In the genomic region with DNA sequence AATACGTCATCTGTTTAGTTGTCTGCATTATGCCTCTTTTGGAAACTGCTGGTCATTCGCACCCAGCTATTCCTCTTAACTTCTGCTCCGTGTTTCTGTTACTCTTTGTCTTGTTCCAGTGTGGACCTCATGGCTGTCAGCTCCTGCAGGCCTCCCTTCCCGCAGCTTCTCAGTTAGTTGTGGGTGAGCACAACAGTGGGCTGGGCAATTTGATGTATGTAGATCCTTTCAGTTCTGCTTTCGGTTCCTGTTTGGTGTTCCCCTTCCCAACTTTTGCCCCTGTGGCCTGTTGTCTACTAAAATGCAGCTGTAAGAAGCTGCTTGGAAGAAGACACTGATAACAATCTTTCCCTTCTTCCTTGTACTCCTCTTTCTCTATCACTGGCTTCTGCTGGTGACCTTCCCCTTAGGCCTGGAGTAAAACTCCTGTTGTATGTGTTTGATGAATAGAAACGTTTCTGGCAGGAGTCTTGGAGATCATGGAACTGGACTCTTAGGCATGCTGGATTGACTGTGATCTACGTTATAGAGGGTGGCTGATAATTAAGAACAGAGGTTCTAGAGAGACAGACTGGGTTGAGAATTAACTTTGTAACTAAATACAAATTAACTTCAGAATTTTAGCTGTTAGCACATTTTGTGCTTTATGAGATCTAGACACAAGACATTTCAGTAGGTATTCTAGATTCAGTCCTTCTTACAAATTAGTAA, we compare ENCODE assay signal across 9 mouse cellular contexts. TPM values are rescaled to one million over a fixed set of nuclear protein-coding genes. Genes with fewer than 3 reads are reported as not detected.
DNase-seq lines count a peak whose midpoint lies in the region; ATAC-seq and TF ChIP-seq lines count a peak whose summit lies in the region.
"Had no signal": no experiment of that assay in that cellular context is flagged by ENCODE, and none has a peak within 500 bp of the region (broad histone marks: within the 10 kb centered on the region; RNA-seq: fewer than 3 reads in every experiment).

No protein-coding gene starts in this region.

- TF ChIP-seq RAD21 in CH12.LX (IDR thresholded peaks at IDR 0.05; ENCODE audit: low read depth, low read length) = no peak

- TF ChIP-seq CTCF in CH12.LX (conservative IDR thresholded peaks at IDR 0.05 in 1 of 2, IDR thresholded peaks at IDR 0.05 in 1 of 2; ENCODE audit: low read depth in 2 of 2, low read length in 2 of 2) = no peak

- no peaks in the 10 kb centered on the region for H3K27me3 ChIP-seq in CH12.LX (replicated peaks)
- no peaks in the 10 kb centered on the region for H3K27me3 ChIP-seq in forebrain, embryonic 14.5 days (replicated peaks; ENCODE audit: control insufficient read depth, insufficient read depth, low read length)
- no peaks in the 10 kb centered on the region for H3K27me3 ChIP-seq in intestine, embryonic 16.5 days (replicated peaks; ENCODE audit: control insufficient read depth, insufficient read depth, low read length)
- H3K27me3 ChIP-seq: embryonic facial prominence, embryonic 13.5 days had no signal

- H3K4me2 ChIP-seq in CH12.LX (ENCODE audit: insufficient read depth, low read depth, poor library complexity, severe bottlenecking) = peak overlapping the region; percentile 83
- no peak overlapping the region for H3K4me2 ChIP-seq in forebrain, embryonic 14.5 days (ENCODE audit: low read length)
- no peak overlapping the region for H3K4me2 ChIP-seq in intestine, embryonic 16.5 days (ENCODE audit: low read depth, low read length)
- H3K4me2 ChIP-seq: embryonic facial prominence, embryonic 13.5 days had no signal

- no peak for TF ChIP-seq POLR2A in CH12.LX (IDR thresholded peaks at IDR 0.05; ENCODE audit: low read depth, low read length)

- 87% methylated on average over 7 of the region's 7 CpGs for WGBS in forebrain, embryonic 14.5 days
- WGBS in intestine, embryonic 16.5 days = 74% methylated on average over 7 of the region's 7 CpGs

- H3K4me3 ChIP-seq in CH12.LX (replicated peaks in 1 of 3; ENCODE audit: low read depth in 2 of 3, low read length in 2 of 3, poor library complexity in 1 of 3) = peak overlapping the region; percentile 12 to 26 (median 23)
- H3K4me3 ChIP-seq in forebrain, embryonic 14.5 days (ENCODE audit: low read depth, low read length) = no peak overlapping the region
- H3K4me3 ChIP-seq in intestine, embryonic 16.5 days (ENCODE audit: low read length) = no peak overlapping the region
- H3K4me3 ChIP-seq: embryonic facial prominence, embryonic 13.5 days had no signal

- peaks cover 0 to 19% of the 10 kb centered on the region in 2 experiments for H3K36me3 ChIP-seq in CH12.LX (replicated peaks in 1 of 2; ENCODE audit: control insufficient read depth in 1 of 2, insufficient read depth in 1 of 2, low read length in 1 of 2)
- H3K36me3 ChIP-seq in forebrain, embryonic 14.5 days (ENCODE audit: control insufficient read depth, insufficient read depth, low read length) = no peaks in the 10 kb centered on the region
- H3K36me3 ChIP-seq in intestine, embryonic 16.5 days (ENCODE audit: control insufficient read depth, insufficient read depth, low read length) = no peaks in the 10 kb centered on the region
- H3K36me3 ChIP-seq: embryonic facial prominence, embryonic 13.5 days had no signal

- peak; percentile 99 for TF ChIP-seq EP300 in CH12.LX (IDR thresholded peaks at IDR 0.05; ENCODE audit: low read length)

- H3K9ac ChIP-seq in CH12.LX (ENCODE audit: insufficient read depth, low read depth) = peak overlapping the region; percentile 32; the same call in 1 of the 2 replicates
- H3K9ac ChIP-seq in forebrain, embryonic 14.5 days (ENCODE audit: low read length) = no peak overlapping the region
- no peak overlapping the region for H3K9ac ChIP-seq in intestine, embryonic 16.5 days (ENCODE audit: low read depth, low read length)
- H3K9ac ChIP-seq: embryonic facial prominence, embryonic 13.5 days had no signal

- H3K79me2 ChIP-seq in CH12.LX (replicated peaks; ENCODE audit: control insufficient read depth, extremely low read depth, insufficient read depth, poor library complexity, severe bottlenecking) = peaks cover 5% of the 10 kb centered on the region

- in situ Hi-C loops in CH12.LX (cut with MboI; ENCODE audit: low pct_ligation_motif_present, low pct_unique_long_range_greater_than_20kb, low sequenced_read_pairs) = loop anchor here (10.0 kb wide), 3 partner anchors 66 to 774 kb away; no protein-coding TSS in a partner anchor

- peak; percentile 6 for DNase-seq in gastrocnemius, postnatal 25 days
- no peak for DNase-seq in gastrocnemius, adult 8-10 months (ENCODE audit: low spot score in 2 of 2)
- peak; percentile 83 for DNase-seq in CH12.LX (ENCODE audit: extremely low read depth)
- DNase-seq in liver = peak; percentile 18
- peak; percentile 38 to 39 for DNase-seq in lung, postnatal 4 days
- DNase-seq in forebrain, embryonic 14.5 days (ENCODE audit: low spot score) = no peak
- no peak for DNase-seq in ovary, postnatal 10 days (ENCODE audit: low spot score)

- no peak for ATAC-seq in forebrain, embryonic 14.5 days
- ATAC-seq in intestine, embryonic 16.5 days = no peak

- H3K4me1 ChIP-seq in CH12.LX (ENCODE audit: control insufficient read depth in 1 of 2, insufficient read depth in 2 of 2) = peaks cover 6 to 42% of the 10 kb centered on the region in 2 experiments
- H3K4me1 ChIP-seq in forebrain, embryonic 14.5 days (ENCODE audit: control insufficient read depth, insufficient read depth, low read length) = peaks cover 9% of the 10 kb centered on the region; the same call in 1 of the 2 replicates
- H3K4me1 ChIP-seq in intestine, embryonic 16.5 days (ENCODE audit: control insufficient read depth, insufficient read depth, low read length) = peaks cover 5% of the 10 kb centered on the region

- no peaks in the 10 kb centered on the region for H3K9me3 ChIP-seq in CH12.LX (replicated peaks; ENCODE audit: low read length)
- no peaks in the 10 kb centered on the region for H3K9me3 ChIP-seq in forebrain, embryonic 14.5 days (replicated peaks; ENCODE audit: control insufficient read depth, low read length)
- H3K9me3 ChIP-seq in intestine, embryonic 16.5 days (ENCODE audit: control insufficient read depth, low read length) = no peaks in the 10 kb centered on the region
- H3K9me3 ChIP-seq: embryonic facial prominence, embryonic 13.5 days had no signal

- peak overlapping the region; percentile 62 for H3K27ac ChIP-seq in CH12.LX (ENCODE audit: insufficient read depth, low read depth)
- H3K27ac ChIP-seq in forebrain, embryonic 14.5 days (ENCODE audit: low read depth, low read length) = no peak overlapping the region
- no peak overlapping the region for H3K27ac ChIP-seq in intestine, embryonic 16.5 days (ENCODE audit: low read length)
- H3K27ac ChIP-seq: embryonic facial prominence, embryonic 13.5 days had no signal

- dilution Hi-C loops in CH12.LX (cut with MboI; ENCODE audit: extremely low pct_ligation_motif_present, extremely low pct_unique_long_range_greater_than_20kb, low sequenced_read_pairs) = no loop called here

TF ChIP-seq in CH12.LX, 34 proteins besides CTCF, POLR2A, EP300 and RAD21 (continues in another document):
- TF ChIP-seq JUND (conservative IDR thresholded peaks at IDR 0.05; ENCODE audit: low read depth, low read length) (peak; percentile 38; the same call in 1 of the 2 replicates), TBP (conservative IDR thresholded peaks at IDR 0.05; ENCODE audit: low read depth, low read length) (peak; percentile 58; the same call in 1 of the 2 replicates), SIN3A (IDR thresholded peaks at IDR 0.05; ENCODE audit: low read length) (peak; percentile 70; the same call in 1 of the 2 replicates), POLR2AphosphoS2 (IDR thresholded peaks at IDR 0.05; ENCODE audit: low read depth, low read length) (no peak), BHLHE40 (IDR thresholded peaks at IDR 0.05; ENCODE audit: low read depth, low read length) (peak; percentile 63; the same call in 1 of the 2 replicates), NELFE (IDR thresholded peaks at IDR 0.05; ENCODE audit: low read depth, low read length) (peak; percentile 50; the same call in 1 of the 2 replicates), MAZ (IDR thresholded peaks at IDR 0.05; ENCODE audit: low read depth, low read length) (no peak; the same call in 1 of the 2 replicates), RCOR1 (conservative IDR thresholded peaks at IDR 0.05; ENCODE audit: low read depth, low read length) (peak; percentile 86; the same call in 1 of the 2 replicates), JUN (IDR thresholded peaks at IDR 0.05; ENCODE audit: insufficient read depth, low read depth, low read length) (peak; percentile 39; the same call in 1 of the 2 replicates), ZNF384 (IDR thresholded peaks at IDR 0.05; ENCODE audit: low read depth, low read length) (no peak), ZKSCAN1 (IDR thresholded peaks at IDR 0.05; ENCODE audit: borderline replicate concordance, low read depth, low read length) (no peak), USF2 (conservative IDR thresholded peaks at IDR 0.05; ENCODE audit: low read depth, low read length) (no peak), IRF4 (IDR thresholded peaks at IDR 0.05; ENCODE audit: low read depth, low read length) (peak; percentile 100), ZMIZ1 (IDR thresholded peaks at IDR 0.05; ENCODE audit: low read depth, low read length) (no peak), HCFC1 (IDR thresholded peaks at IDR 0.05; ENCODE audit: low read depth, low read length) (no peak), MYC (IDR thresholded peaks at IDR 0.05; ENCODE audit: low read depth, low read length) (peak; percentile 84), SMC3 (IDR thresholded peaks at IDR 0.05; ENCODE audit: low read depth, low read length) (no peak), E2F4 (IDR thresholded peaks at IDR 0.05; ENCODE audit: insufficient replicate concordance, low read depth, low read length) (no peak), PAX5 (IDR thresholded peaks at IDR 0.05; ENCODE audit: low read length) (no peak)

RNA-seq across cellular contexts. Expression of gene Prcp, which starts 4.5 kb away (rescaled TPM):
- total RNA-seq in gastrocnemius, postnatal 25 days (2021) = 1 to 10 TPM; 3.7 to 6.6 TPM
- total RNA-seq in gastrocnemius, adult 8-10 months (2022) = 1 to 10 TPM; 2.2 to 2.9 (median 2.6) TPM
- 19.7 and 20.1 TPM in 2 replicates for total RNA-seq in CH12.LX (2012; rRNA removed)
- total RNA-seq in CH12.LX (2014; rRNA removed) = 26.6 and 28.9 TPM in 2 replicates
- 24.3 and 27.8 TPM in 2 replicates for polyA plus RNA-seq in CH12.LX (2012; ENCODE audit: insufficient read length, low read depth)
- 14.5 and 17.0 TPM in 2 replicates for polyA plus RNA-seq in forebrain, embryonic 14.5 days (2014; fragmentation: Nextera tagmentation; extraction: Ambion mirVana)
- polyA plus RNA-seq in intestine, embryonic 16.5 days (2015; fragmentation: Nextera tagmentation; extraction: Ambion mirVana) = 22.8 and 25.3 TPM in 2 replicates

RNA-seq across cellular contexts. Expression of gene Ddias, which starts 4.7 kb away (rescaled TPM):
- under 1 TPM in 1 of 2 experiments, not detected in 1; 0.24 TPM for total RNA-seq in gastrocnemius, postnatal 25 days (2021)
- total RNA-seq in gastrocnemius, adult 8-10 months (2022) = under 1 TPM in 1 of 4 experiments, not detected in 3; 0.13 TPM
- 17.5 and 18.2 TPM in 2 replicates for total RNA-seq in CH12.LX (2012; rRNA removed)
- total RNA-seq in CH12.LX (2014; rRNA removed) = 38.0 and 38.6 TPM in 2 replicates
- polyA plus RNA-seq in CH12.LX (2012; ENCODE audit: insufficient read length, low read depth) = 23.1 and 24.0 TPM in 2 replicates
- 9.5 and 10.9 TPM in 2 replicates for polyA plus RNA-seq in forebrain, embryonic 14.5 days (2014; fragmentation: Nextera tagmentation; extraction: Ambion mirVana)
- polyA plus RNA-seq in intestine, embryonic 16.5 days (2015; fragmentation: Nextera tagmentation; extraction: Ambion mirVana) = 8.7 and 9.2 TPM in 2 replicates

Comparison
In these comparisons a context has a peak if more than half of its experiments do, and no peak if none do; other contexts are left out.
1. DNase-seq: peak in gastrocnemius, postnatal 25 days (single experiment), CH12.LX (single experiment), liver (single experiment) and lung, postnatal 4 days (2 of 2); none in gastrocnemius, adult 8-10 months (0 of 2), forebrain, embryonic 14.5 days (single experiment) and ovary, postnatal 10 days (single experiment).
2. H3K4me3 ChIP-seq: peak in CH12.LX (3 of 3); none in forebrain, embryonic 14.5 days (single experiment) and intestine, embryonic 16.5 days (single experiment).
3. RNA of gene Ddias, which starts 4.7 kb away (total RNA-seq): 17.5 to 38.6 TPM in CH12.LX; 0.24 TPM in gastrocnemius, postnatal 25 days and 0.13 TPM in gastrocnemius, adult 8-10 months; every median in the first group is over 10 times any median in the second.